Mouse (Mus musculus): ENCODE data around the gene Tk1. TPM values are rescaled to one million over a fixed set of nuclear protein-coding genes. Genes with fewer than 3 reads are reported as not detected.
"Not testable (repeated sequence)": the region's sequence is repeated elsewhere in the genome, so short reads cannot be mapped to it uniquely, and the experiment has no call there.

The Tk1 gene
- total RNA-seq, 4 experiments from 2014 or later = 0.52 to 1.7 (median 1.2) TPM

DNA sequence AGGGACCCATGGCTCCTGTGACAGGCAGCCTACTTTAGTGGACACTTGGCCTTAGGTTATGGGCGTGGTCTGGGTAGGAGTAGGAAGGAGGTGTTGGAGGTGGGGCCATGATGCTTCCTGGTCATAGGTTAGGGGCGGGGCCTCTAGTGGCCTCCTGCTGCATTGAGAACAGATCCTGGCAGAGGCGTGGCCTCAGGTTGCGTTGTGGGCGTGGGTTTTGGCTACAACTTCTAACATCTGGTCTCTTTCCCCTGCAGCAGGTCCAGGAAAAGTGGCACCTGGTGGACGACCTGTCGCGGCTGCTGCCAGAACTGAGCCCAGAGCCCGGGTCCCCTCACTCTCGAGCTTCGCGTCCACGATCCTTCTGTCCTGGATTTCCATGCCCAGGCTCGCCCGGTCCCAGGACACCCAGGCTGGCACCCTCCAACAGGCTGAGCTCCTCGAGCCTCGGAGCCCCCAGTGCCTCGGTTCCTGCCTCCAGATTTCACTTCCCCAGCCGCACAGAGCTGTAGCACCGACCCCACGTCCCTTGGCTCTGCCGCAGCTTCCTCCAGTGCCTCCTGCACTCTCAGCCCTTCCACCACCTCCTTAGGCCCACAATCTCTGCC lies 33.5 kb downstream of the Tk1 start:
- DNase-seq (ENCODE audit: low spot score in 2 of 2) = no peak

DNA sequence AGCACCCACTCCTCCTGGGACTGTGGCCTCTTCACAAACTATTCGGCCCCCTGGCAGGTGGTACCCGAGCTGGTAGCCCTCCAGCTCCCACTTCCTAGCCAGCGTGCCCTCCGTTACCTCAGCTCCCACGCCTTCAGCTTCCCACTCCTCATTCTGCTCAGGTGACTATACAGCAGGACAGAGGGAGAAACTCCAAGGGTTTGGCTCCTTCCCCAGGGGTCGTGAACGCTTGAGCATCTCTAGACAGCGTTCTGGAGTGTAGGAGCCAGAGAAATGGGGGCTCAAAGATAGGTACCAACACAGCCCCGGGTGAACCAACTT lies 34.5 kb downstream of the Tk1 start:
- DNase-seq (ENCODE audit: low spot score in 2 of 2) = no peak

GRCm38 (mm10) chr11:117790703-117791440 lies 35.0 kb downstream of the Tk1 start:
- DNase-seq (ENCODE audit: low spot score in 2 of 2) = no peak

- no peak for DNase-seq (ENCODE audit: low spot score in 2 of 2)
These were observed 35.6 kb downstream of the Tk1 start for GRCm38 (mm10) chr11:117790286-117790685.

- DNase-seq (ENCODE audit: low spot score in 2 of 2) = not testable (repeated sequence)
These were observed 37.4 kb downstream of the Tk1 start for GRCm38 (mm10) chr11:117788481-117788880.

- no peak for DNase-seq (ENCODE audit: low spot score in 2 of 2)
These were observed 39.6 kb downstream of the Tk1 start for GRCm38 (mm10) chr11:117786294-117786693.

DNA sequence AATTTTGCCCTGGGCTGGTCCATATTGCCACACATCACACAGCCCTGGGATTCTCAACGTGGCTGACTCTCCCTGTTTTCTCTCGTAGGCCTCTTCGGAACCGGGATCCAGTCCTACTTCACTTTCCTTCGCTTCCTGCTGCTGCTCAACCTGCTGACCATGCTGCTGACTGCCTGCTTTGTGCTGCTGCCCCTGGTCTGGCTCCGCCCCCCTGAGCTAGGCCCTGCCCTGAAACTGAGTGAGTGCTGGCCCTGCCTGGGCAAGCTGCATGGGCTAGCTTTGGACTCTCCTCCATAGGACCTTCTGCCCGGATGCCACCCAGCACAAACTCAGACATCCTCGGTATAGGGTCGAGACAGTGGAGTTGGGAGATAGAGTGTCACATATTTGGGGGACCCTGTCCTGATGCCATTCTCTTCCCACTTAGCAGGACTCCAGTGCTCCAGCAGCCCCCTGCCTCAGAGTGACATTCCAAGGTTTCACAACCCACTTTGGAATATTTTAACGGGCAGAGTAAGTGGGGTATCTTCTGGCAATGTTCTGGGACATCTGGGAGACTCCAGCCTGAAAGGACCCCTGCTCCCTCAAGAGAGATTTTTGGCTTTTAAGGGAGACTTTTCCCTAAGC lies 42.1 kb downstream of the Tk1 start:
- no peak for DNase-seq (ENCODE audit: low spot score in 2 of 2)

GRCm38 (mm10) chr11:117783089-117783488 lies 42.8 kb downstream of the Tk1 start:
- no peak for DNase-seq (ENCODE audit: low spot score in 2 of 2)

DNA sequence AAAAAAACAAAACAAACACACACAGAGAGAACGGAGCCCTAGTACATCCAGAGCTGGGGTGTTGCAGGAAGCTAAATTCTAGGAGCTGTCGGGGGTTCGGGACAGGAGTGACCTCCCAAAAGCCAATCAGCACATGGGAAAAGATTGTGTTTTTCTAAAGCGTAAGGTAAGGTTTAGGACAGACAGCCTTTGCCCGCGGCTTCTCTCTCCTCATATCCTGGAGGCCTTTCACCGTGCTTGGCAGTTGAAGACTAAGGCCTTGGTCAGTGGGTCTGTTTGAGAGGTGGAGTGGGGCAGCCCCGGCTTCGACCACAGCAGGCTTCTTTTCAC lies 43.2 kb downstream of the Tk1 start:
- DNase-seq (ENCODE audit: low spot score in 2 of 2) = no peak

DNA sequence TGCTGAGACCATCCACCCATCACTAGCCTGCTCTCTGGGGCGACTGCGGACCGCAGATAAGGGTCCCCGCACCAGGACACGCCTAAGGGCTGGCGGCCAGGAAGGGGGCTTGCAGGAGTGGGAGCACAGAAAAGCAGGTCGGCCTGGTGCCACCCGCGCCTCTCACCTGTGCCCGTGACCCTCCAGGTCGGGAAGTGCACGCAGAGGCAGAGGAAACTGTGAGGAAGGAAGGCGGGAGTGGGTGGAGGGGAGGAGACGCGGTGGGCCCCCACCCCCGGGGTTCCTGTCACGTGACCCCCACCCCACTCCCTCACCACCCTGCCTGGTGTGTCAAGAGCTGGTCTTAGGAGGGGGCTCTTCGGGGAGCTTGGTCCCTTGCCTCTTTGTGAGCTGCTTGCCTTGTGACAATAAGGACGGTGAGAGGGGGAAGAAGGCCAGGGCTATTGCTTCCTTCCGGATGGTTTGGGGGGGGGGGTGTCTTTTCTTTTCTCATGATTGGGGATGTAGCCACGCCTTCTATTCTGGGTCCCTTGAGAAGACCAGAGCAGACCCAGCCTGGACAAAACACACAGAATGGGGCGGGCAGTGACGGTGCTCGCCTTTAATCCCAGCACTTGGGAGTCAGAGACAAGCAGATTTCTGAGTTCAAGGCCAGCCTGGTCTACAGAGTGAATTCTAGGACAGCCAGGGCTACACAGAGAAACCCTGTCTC lies 43.7 kb downstream of the Tk1 start, which contains the start of the genes Tmc8 and Tmc6:
Tmc8 (plus strand) TSS at position 84 of the 712 bp plus-strand sequence.
Tmc6 (minus strand) TSS at position 206 of the 712 bp plus-strand sequence.
- no peak for DNase-seq (ENCODE audit: low spot score in 2 of 2)

- no peak for DNase-seq (ENCODE audit: low spot score in 2 of 2)
These were observed 44.6 kb downstream of the Tk1 start for GRCm38 (mm10) chr11:117781199-117781821.

DNA sequence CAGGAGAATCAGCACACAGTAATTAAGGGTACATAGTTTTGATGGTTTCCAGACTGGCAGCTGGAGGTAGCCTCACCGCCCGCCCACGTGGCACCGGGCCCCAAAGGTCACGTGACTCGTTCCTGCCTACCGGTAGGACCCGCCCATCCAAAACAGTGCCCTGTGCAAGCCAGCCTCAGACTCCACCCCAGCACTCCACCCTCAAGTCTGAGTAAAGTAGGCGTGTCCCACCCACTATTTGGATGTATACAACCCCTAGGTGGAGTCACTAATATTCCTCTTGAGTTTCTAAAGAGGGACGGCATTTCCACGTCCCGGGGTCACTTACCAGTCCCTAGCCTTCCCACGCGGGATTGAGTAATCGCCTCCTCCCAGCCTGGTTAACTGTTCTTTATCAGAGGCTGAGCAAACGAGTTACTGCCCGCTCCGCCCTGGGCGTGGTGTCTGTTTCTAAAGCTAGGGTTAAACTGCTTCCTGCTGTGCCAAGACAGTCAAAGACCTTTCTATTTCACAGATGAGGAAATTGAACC lies 45.2 kb downstream of the Tk1 start:
- DNase-seq (ENCODE audit: low spot score in 2 of 2) = no peak

DNA sequence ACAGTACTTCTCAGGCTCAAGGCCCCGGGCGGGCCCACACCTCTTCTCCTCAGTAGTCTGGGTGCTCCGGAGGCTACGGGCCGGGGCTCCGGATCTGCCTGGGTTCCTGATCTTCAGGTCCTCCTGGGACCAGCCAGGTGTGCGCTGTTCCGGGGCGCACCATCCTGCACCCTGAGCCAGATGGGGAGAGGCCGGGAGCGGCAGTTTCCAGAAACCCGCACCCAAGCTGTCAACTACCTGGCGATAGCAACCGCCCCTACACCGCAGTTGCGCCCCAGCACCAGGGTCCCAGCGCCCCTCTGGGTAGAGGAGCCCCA lies 45.7 kb downstream of the Tk1 start:
- no peak for DNase-seq (ENCODE audit: low spot score in 2 of 2)

- DNase-seq (ENCODE audit: low spot score in 2 of 2) = no peak
These were observed 46.3 kb downstream of the Tk1 start for GRCm38 (mm10) chr11:117779434-117780198.

DNA sequence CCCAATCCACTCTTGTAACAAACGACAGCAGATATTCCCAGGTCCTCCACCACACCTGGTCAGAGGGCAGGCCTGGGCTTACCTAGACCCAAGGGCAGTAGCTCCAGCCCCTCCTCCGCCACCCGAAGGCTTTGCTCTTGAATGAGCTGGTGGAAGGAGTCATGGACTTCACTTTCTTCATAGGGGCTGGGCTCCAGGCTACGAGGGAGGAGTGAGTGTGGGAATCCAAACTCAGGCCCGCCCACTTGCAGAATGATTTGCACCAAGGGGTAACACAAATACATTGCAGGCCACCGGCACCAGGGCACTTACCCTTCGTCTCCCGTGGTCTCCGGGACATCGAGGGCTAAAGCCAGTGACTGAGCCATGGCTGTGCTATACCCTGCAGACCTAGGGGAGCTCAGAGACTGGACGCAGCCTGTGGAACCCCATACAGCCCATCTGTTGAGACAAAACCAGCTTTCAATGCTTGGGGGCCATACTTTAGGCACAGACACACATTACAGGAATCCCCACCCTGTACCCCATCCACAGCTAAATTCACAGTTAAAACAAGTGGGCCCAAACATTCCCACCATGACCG lies 47.0 kb downstream of the Tk1 start:
- DNase-seq (ENCODE audit: low spot score in 2 of 2) = no peak

- DNase-seq (ENCODE audit: low spot score in 2 of 2) = no peak
These were observed 47.9 kb downstream of the Tk1 start for GRCm38 (mm10) chr11:117778031-117778430.

DNA sequence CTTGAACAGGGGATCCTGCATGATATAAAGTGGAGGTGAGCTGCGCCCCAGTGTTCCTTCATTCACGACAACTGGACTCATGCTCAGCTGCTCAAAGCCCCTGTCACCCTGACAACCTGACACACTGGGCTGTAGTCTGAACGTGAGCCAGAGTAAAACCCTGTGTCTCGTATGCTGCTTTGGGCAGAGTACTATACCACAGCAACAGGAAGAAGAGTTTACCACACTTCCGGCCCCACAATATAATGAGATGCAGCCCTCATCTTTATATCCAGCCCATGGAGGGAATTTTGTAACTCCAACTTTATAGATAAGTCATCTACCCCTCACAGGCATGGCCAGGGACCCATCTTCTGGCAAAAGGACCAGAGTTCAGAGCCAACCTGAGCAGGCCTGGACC lies 48.8 kb downstream of the Tk1 start:
- DNase-seq (ENCODE audit: low spot score in 2 of 2) = no peak

- DNase-seq (ENCODE audit: low spot score in 2 of 2) = no peak
These were observed 49.7 kb downstream of the Tk1 start for GRCm38 (mm10) chr11:117776085-117776792.

GRCm38 (mm10) chr11:117775540-117775939 lies 50.4 kb downstream of the Tk1 start:
- DNase-seq (ENCODE audit: low spot score in 2 of 2) = no peak

DNA sequence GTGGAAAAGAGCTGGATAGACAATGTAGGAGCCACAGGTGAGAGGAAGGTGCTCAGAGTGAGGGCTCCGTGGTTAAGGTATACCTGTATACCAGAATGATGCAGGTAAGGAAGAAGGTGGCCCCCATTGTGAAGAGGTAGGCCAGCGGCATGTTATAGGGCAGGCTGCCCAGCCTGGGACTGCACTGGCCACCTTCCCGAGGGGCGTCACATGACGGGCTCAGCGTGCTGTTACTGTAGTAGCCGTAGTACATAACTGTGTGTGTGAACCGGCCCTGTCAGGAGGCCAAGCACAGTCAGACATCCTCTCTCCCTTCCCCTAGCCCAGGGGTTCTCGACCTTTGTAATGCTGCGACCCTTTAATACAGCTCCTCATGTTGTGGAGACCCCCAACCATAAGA lies 51.0 kb downstream of the Tk1 start:
- no peak for DNase-seq (ENCODE audit: low spot score in 2 of 2)

Measured in left cerebral cortex, adult 8-10 months (tissue).